Mouse (Mus musculus) MEL (cell line): ENCODE data around the gene Depp1.

Experiments
- CHD2 ChIP-seq: IDR thresholded peaks from 2 replicates; pipeline ENCODE4 v1.6.1; 2011; ENCODE audit warnings: low read length, improper control_type of control experiment
- CTCF ChIP-seq, 3 experiments: IDR thresholded peaks in 2 of 3; conservative IDR thresholded peaks in 1 of 3; 2 replicates each; pipeline ENCODE4 v1.5.1; 2011 to 2012; ENCODE audit warnings: low read length in 3 of 3, low read depth in 2 of 3, mild to moderate bottlenecking in 2 of 3, improper control_type of control experiment in 1 of 3, inconsistent platforms in 1 of 3, mixed read lengths in 1 of 3, moderate library complexity in 1 of 3; ENCODE audit not compliant: control insufficient read depth in 1 of 3, insufficient read depth in 1 of 3, poor library complexity in 1 of 3, severe bottlenecking in 1 of 3
- EP300 ChIP-seq, 2 experiments: IDR thresholded peaks; 2 replicates each; pipeline ENCODE4 v1.6.1; 2011; ENCODE audit warnings: improper control_type of control experiment in 2 of 2, low read length in 2 of 2, low read depth in 1 of 2, mild to moderate bottlenecking in 1 of 2
- POLR2A ChIP-seq, 2 experiments: IDR thresholded peaks; 2 replicates each; pipeline ENCODE4 v1.6.1; 2011 to 2012; ENCODE audit warnings: low read length in 2 of 2, mild to moderate bottlenecking in 2 of 2, control low read depth in 1 of 2, improper control_type of control experiment in 1 of 2, low read depth in 1 of 2, moderate library complexity in 1 of 2; ENCODE audit not compliant: control insufficient read depth in 1 of 2, insufficient read depth in 1 of 2, poor library complexity in 1 of 2
- UBTF ChIP-seq: IDR thresholded peaks from 2 replicates; pipeline ENCODE4 v1.6.1; 2012; ENCODE audit warnings: low read depth, mild to moderate bottlenecking, inconsistent platforms, low read length, improper control_type of control experiment, moderate library complexity, borderline replicate concordance; ENCODE audit not compliant: insufficient read depth

- TF ChIP-seq POLR2A (IDR thresholded peaks at IDR 0.05; ENCODE audit: control insufficient read depth in 1 of 2, insufficient read depth in 1 of 2, low read depth in 1 of 2, low read length in 2 of 2, poor library complexity in 1 of 2) (no peak), CTCF (IDR thresholded peaks at IDR 0.05 in 2 of 3, conservative IDR thresholded peaks at IDR 0.05 in 1 of 3; ENCODE audit: control insufficient read depth in 1 of 3, insufficient read depth in 1 of 3, low read depth in 2 of 3, low read length in 3 of 3, poor library complexity in 1 of 3, severe bottlenecking in 1 of 3) (no peak), UBTF (no peak), CHD2 (no peak), EP300 (IDR thresholded peaks at IDR 0.05; ENCODE audit: low read depth in 1 of 2, low read length in 2 of 2) (no peak)
Measured at GRCm38 (mm10) chr6:116700821-116701220, 50.4 kb downstream of the Depp1 start.
